Mouse (Mus musculus) urinary bladder, postnatal 25 days (tissue): ENCODE measurements at regions not wholly inside any gene's neighbourhood (a gene's known extent, or its start where the extent isn't known, plus 50 kb on each side); places are given as distances from the start of the nearest gene placed in this dataset.

Experiments used
- DNase-seq: peaks from one replicate; pipeline ENCODE4 v3.0.0; 2022; ENCODE audit warnings: low spot score

DNA sequence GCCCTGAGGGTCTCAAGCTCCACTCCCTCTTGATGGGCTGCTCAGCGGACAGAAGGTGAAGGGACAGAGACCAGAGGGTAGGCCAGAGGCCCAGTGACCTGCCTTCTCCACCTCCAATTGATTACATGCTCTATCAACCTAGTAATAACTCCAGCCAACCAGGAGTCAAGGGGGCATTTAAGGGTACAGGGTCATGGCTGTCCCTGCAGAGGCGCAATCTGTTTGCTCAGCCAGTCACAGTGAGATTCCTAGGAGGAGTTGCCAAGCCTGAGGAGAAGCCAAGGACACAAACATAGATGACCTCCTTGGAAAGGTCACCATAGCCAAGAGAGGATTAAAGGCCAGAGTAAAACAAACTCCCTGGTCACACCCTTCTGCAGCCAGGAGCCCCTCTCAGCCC lies 181.3 kb upstream of the Cdh4 start:
- DNase-seq: no peak

DNA sequence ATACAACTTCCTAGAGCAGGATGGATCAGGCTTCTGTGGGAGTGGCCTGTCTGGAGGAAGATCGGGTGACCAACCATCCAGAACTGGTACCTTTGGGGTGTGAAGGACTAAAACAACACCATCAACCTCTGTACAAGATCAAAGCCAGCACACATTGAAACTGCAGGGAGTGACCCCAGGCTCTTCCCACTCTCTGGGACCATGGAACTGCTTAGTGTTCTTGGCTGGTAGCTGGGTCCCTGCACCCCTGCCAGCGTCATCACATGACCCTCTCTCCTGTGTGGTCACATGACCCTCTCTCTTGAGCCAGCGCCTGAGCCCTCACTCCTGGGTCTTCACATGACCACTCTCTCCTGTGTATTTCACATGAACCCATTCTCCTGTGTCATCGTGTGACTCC lies 178.3 kb upstream of the Cdh4 start:
- DNase-seq: no peak

DNA sequence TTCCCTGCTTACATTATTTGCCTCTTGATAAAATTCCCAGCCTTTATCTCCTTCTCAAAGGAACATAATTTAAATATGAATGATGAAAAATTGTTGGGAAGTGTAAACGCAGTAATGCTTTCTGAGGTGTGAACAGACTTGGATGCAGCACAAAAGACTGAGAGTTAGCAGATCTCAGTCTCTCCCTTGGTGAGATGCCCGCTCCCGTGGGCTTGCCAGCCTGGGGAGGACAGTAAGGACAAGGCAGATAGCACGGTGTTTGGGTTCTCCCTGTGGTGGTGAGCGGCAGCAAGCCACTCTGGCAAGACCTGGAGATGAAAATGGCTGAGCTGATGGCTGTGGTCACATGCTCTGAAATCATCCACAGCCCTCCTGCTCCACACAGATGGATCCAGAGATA lies 176.8 kb upstream of the Cdh4 start:
- DNase-seq: no peak

GRCm38 (mm10) chr2:179277204-179277886 lies 164.9 kb upstream of the Cdh4 start:
- DNase-seq: no peak

- no peak for DNase-seq
These were observed 164.3 kb upstream of the Cdh4 start for GRCm38 (mm10) chr2:179277887-179278282.

- no peak for DNase-seq
These were observed 160.0 kb upstream of the Cdh4 start for GRCm38 (mm10) chr2:179282276-179282675.

GRCm38 (mm10) chr2:179290394-179290793 lies 151.8 kb upstream of the Cdh4 start:
- DNase-seq: no peak

DNA sequence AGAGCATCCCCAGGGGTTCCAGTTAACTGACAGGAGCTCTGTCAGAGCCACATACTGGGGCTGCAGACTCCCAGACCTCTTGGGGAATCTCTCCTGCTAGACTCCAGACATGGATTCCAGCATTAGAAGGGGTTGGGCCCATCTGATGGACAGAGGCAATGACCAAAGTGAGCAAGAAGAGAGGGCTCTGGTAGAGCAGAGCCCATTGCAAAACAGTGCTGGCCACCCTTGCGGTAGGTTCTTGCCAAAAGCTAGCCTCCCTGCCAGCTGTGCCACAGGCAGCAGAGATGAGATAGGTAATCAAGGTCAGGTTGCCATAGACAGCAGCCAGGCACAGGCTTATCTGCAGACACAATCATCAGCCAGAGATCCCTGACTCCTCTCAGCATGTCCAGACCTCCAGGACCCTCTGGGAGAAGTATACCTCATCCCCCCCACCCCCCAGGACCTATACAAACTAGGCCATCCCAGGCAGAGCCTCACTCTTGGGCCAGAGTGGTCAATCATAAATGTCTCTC lies 151.1 kb upstream of the Cdh4 start:
- no peak for DNase-seq

- no peak for DNase-seq
These were observed 150.3 kb upstream of the Cdh4 start for GRCm38 (mm10) chr2:179291958-179292357.

DNA sequence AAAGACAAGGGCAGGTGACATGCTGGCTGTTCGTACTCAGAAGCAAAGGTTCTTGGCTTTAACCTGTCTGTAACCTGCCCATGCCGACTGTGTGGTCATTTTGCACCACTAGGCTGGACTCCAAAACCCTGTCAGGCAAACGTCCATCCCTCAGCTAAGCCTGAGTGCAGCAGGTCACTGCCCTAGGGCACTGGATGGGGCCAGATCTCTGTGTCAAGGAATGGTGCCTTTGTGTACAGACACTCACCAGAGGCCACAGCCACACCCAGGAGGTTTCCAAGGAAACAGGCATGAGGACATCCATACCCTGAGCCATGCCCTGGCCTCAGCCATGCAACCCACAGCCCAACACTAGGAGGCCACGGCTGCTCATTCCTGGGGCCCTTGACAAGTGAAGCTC lies 149.7 kb upstream of the Cdh4 start:
- DNase-seq: no peak

DNA sequence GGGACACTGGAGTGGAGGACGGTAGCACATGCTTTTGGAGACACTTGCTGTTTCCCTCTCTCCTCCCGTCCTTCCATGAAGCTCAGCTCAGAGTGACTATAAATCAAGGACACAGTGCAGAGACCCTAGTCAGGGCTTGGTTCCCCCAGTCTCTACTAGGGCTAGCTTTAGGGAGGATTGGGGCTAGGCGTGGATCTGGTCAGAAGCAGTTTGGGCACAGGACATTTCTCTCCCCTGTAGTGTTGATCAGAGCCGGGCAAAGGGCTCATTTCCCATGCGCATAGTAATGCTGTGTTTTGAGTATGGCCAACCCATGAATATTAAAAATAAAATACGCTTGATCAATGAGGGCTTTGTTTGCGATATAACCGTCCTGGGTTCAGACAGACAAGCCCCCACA lies 149.1 kb upstream of the Cdh4 start:
- DNase-seq: no peak

DNA sequence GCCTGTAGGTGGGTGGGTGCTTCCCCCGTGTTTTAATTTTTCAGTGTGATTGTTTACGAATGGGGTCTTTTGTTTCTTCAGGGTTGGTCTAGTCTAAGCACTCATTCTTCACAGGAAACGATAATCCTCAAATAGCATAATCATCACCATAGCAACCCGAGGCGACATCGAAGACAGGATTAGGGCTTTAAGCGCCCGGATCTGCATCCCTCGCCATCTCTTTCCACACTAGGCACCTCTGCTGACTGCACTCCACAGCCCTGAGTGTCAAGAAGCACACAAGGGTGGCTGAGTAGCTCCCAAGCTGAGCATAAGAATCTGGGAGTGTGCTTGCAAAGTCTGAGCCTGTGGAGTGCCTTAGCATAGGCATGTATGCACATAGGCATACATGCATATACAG lies 145.2 kb upstream of the Cdh4 start:
- no peak for DNase-seq

GRCm38 (mm10) chr2:179303765-179304164 lies 138.5 kb upstream of the Cdh4 start:
- no peak for DNase-seq

DNA sequence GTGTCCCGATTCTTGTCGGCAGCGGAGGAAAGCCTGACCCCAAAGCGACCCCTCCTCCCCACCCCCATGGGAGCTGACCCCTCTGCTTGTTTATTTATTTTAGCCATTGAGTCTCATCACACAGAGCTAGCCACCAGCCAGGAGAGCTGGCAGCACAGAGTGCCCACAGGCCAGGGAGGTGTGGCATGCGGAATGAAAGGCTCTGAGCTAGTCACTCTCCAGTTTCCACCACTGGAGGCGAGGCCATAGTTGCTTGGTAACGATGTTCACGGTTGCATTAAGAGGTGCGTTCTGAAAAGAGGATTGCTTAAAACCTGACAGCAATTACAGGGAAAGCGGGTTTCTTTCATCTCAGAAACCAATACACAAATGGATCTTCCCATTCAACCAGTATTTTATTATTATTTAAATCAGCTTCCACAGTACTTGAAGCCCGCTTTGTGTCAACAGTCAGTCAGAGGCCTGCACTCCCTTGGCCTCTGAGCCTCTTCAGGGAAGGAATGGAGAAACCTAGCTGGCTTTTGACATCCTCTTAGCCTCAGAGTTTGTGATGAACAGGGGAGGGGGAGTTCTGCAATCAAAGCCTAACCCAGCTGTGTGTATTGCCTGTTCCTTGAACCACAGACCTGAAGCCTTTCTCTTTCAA lies 134.8 kb upstream of the Cdh4 start:
- DNase-seq: no peak

GRCm38 (mm10) chr2:179307932-179308303 lies 134.3 kb upstream of the Cdh4 start:
- no peak for DNase-seq

DNA sequence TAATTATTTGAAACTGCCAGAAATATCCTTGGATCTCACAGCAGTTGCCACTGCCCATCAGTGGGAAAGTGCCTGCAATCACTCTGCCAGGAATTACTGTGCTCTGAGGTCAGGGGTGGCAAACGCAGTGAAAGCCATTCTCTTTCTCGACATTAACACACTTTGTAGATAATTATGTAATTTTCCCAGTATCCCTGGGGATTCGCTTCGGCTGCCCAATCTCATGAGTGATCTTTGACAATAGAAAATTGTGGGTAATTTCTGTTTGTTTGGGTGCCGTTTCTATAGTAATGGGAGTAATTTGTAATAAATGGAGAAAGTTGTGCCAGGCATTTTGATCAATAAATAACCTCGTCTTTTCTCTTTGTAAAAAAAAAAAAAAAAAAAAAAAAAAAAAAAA lies 124.2 kb upstream of the Cdh4 start:
- DNase-seq: no peak

DNA sequence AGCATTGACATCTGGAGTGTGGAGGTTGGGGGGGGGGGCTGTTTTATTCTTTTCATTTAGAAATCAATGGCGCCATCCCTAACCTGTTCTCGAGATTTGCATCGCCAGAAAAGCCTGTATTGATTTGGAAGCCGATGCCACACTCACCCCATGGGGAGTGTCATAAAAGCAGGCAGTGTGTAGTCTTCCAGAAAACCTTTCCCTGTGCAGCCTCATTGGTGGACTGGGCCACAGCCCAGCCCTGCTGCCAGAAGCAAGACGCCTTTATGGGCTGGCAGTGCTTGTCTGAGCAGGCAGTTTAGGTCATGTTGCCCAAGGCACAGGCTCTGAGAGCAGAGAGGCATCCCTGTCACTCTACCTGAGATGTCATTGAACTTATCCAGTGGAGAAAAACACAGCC lies 117.0 kb upstream of the Cdh4 start:
- DNase-seq: no peak

DNA sequence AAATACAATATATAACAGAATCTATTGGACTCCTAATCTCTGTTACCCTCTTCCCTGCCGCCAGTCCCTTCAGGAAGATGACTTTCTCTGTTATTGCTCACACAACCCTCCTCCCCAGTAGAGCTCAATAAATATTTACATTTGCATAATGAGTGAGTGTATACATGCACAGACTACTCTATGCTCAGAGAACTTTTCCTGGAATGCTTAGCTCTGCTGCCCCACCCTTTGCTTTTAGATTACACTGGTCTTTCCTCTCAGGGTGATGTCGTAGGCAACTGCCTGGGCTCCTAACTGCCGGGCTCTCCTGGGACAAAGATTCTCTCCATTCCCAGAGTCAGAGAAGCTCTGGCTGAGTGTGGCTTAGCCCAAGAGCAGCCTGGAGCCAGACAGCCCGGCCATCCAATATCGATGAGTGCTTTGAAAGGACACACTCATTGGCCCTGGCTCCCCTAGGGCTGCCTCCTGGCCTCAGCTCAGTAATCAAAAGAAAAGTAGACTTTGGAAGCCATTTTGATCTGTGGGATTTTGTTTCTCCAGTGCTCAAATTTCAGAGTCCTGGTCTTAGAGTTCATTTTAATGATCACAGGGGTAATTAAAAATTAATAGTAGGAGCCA lies 109.2 kb upstream of the Cdh4 start:
- DNase-seq: no peak

DNA sequence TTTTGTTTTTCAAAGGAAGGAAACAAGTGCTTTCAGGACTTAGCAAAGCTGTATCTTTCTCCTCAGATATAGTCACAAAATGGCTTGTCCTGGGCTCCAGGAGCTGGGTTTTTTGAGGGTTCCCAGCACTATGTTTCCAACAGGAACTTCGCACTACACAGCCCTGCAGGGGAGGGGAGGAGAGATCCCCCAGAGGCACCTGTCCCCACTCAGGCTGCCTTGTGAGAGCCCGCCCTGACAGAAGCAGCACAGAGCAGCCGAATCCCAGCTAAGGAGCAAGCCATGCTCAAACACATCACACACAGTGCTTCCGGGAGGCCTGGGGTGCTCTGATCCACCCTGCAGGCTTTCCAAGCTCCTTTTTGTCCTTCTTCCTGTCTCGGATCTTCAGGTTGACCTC lies 108.6 kb upstream of the Cdh4 start:
- DNase-seq: no peak

DNA sequence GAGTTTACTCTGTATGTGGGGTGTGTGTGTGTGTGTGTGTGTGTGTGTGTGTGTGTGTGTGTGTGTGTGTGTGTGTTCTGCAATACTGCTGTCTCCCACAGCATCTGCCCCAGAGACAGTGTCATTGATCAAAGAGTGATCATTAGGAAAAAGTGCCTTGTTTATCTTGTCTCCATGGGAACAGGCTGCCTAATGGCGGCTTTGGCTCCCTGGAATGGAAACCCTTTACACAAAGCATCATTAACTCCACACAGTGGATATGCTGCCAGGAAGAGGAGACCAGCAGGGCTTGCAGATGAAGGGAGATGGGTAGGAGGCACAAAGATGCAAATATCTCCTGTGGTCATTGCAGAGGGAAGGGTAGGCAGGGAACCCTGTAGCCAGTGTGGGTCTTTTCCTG lies 106.0 kb upstream of the Cdh4 start:
- no peak for DNase-seq

- DNase-seq: no peak
These were observed 89.6 kb upstream of the Cdh4 start for GRCm38 (mm10) chr2:179352676-179353075.

DNA sequence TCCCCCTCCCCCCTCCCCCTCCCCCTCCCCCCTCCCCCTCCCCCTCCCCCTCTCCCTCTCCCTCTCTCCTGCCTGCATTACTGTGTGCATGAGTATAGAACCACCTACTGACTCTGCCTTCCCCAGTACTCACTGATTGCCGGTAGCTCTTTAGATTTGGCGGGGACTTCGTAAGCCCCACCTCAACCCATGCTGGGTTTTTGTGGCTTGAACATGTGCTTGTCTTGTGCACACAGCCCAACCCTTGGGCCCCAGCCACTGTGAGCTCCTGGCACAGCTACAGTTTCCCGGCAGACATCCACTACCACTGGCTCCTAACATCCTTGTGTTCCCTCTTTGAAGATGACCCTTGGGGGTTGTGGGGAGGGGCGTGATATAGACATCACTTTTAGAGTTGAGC lies 87.4 kb upstream of the Cdh4 start:
- DNase-seq: no peak

DNA sequence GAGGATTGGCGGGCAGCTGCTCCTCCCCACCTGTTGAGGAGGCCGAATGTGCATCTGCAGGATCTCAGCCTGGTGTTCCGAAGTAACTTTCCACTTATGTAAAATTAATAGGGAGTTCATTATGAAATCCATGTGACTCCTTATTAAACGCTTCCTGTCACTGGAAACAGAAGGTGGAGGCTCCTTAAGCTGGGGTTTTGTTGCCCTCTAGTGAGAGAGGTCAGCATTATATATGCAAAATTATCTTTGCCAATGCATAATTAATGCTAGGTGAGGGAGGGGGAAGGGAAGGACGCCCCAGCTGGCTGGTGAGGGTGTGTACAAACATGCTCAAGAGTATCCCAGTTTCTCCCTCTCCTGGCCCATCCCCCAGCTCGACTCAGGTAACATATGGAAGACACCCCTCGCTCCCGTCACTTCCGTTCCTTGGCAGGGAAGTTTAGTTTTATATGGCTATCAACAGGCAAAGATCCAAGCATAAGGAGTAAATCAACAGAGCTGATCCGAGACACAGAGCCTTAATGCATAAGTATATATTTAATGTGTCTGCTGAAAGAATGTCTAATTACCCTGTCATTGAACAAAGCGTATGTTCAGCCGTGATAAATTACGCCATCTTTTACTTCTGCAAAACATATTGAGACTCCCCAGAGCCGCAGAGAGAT lies 71.2 kb upstream of the Cdh4 start:
- no peak for DNase-seq
